Mouse (Mus musculus) stomach, embryonic 14.5 days (tissue): ENCODE measurements around the gene Ppp2r5e. TPM values are rescaled to one million over a fixed set of nuclear protein-coding genes. Genes with fewer than 3 reads are reported as not detected.
A peak's percentile ranks its signal among the peaks of the same experiment; 100 is the strongest.

Source experiments
- ATAC-seq: fragments of 200-750 bp; cut with Nextera tagmentation; 2 replicates; pipeline ENCODE4 v1.8.0; 2017; ENCODE audit warnings: low read depth, moderate TSS enrichment; ENCODE audit not compliant: insufficient number of reproducible peaks, insufficient read depth, low FRiP score
- H3K27ac ChIP-seq: fragments of 300-500 bp; sonication (generic); 2 replicates; pipeline ENCODE4 v1.5.1; 2014; ENCODE audit warnings: mild to moderate bottlenecking, low read length, moderate library complexity, mixed read lengths
- H3K27me3 ChIP-seq: fragments of 300-500 bp; sonication (generic); 2 replicates; pipeline ENCODE4 v1.6.1; 2014; ENCODE audit warnings: low read length, control low read depth, mixed read lengths; ENCODE audit not compliant: control insufficient read depth, insufficient read depth
- H3K36me3 ChIP-seq: fragments of 300-500 bp; sonication (generic); 2 replicates; pipeline ENCODE4 v1.6.1; 2014; ENCODE audit warnings: mild to moderate bottlenecking, control low read depth, low read length, moderate library complexity, mixed read lengths; ENCODE audit not compliant: control insufficient read depth, insufficient read depth
- H3K4me1 ChIP-seq: fragments of 300-500 bp; sonication (generic); 2 replicates; pipeline ENCODE4 v1.6.1; 2014; ENCODE audit warnings: low read length, control low read depth, mixed read lengths; ENCODE audit not compliant: control insufficient read depth, insufficient read depth
- H3K4me2 ChIP-seq: fragments of 300-500 bp; sonication (generic); replicated peaks from 2 replicates; pipeline ENCODE4 v1.6.1; 2014; ENCODE audit warnings: low read depth, low read length, control low read depth
- H3K4me3 ChIP-seq: fragments of 300-500 bp; sonication (generic); 2 replicates; pipeline ENCODE4 v1.5.1; 2014; ENCODE audit warnings: low read depth, low read length, control low read depth
- H3K9ac ChIP-seq: fragments of 300-500 bp; sonication (generic); replicated peaks from 2 replicates; pipeline ENCODE4 v1.6.1; 2014; ENCODE audit warnings: low read depth, mild to moderate bottlenecking, control low read depth, low read length, moderate library complexity, mixed read lengths
- H3K9me3 ChIP-seq: fragments of 300-500 bp; sonication (generic); 2 replicates; pipeline ENCODE4 v1.6.1; 2016; ENCODE audit warnings: low read depth, low read length, control low read depth; ENCODE audit not compliant: control insufficient read depth
- WGBS: fragments of 180-500 bp; shearing (Covaris S2); extraction: QIAGEN DNeasy Blood & Tissue Kit; methylation state at CpG from one replicate; pipeline ENCODE4 v1.1.7; 2014; 5-methylcytosine and 5-hydroxymethylcytosine counted together
- polyA plus RNA-seq: library from polyadenylated mRNA; unstranded; fragments of >200 nt; fragmentation: Nextera tagmentation; extraction: Ambion mirVana; gene quantifications from 2 replicates; pipeline ENCODE4 v1.2.1, GENCODE M21; 2014

Ppp2r5e gene
- polyA plus RNA-seq, 1 experiment from 2014 or later, result 17.2 TPM

GRCm38 (mm10) chr12:75622835-75623234 is 26.8 kb upstream of the Ppp2r5e start:
- Histone ChIP-seq H3K9ac (no peak overlapping the region), H3K4me1 (no peaks in the 10 kb centered on the region), H3K36me3 (no peaks in the 10 kb centered on the region), H3K4me3 (no peak overlapping the region), H3K4me2 (no peak overlapping the region), H3K27ac (no peak overlapping the region), H3K9me3 (no peaks in the 10 kb centered on the region), H3K27me3 (no peaks in the 10 kb centered on the region)
- no peak for ATAC-seq
- 68% methylated on average over 3 of the region's 3 CpGs for WGBS

- no peak overlapping the region for H3K9ac ChIP-seq
- H3K4me2 ChIP-seq, result no peak overlapping the region
- H3K27me3 ChIP-seq, result no peaks in the 10 kb centered on the region
- H3K9me3 ChIP-seq, result no peaks in the 10 kb centered on the region
- H3K4me3 ChIP-seq, result no peak overlapping the region
- WGBS, result 65% methylated on average over 8 of the region's 8 CpGs
- peaks cover 6% of the 10 kb centered on the region; the same call in 1 of the 2 replicates for H3K4me1 ChIP-seq
- no peak for ATAC-seq
- no peak overlapping the region for H3K27ac ChIP-seq
- no peaks in the 10 kb centered on the region for H3K36me3 ChIP-seq
Observed at GRCm38 (mm10) chr12:75616841-75617240, 20.8 kb upstream of the Ppp2r5e start.

DNA sequence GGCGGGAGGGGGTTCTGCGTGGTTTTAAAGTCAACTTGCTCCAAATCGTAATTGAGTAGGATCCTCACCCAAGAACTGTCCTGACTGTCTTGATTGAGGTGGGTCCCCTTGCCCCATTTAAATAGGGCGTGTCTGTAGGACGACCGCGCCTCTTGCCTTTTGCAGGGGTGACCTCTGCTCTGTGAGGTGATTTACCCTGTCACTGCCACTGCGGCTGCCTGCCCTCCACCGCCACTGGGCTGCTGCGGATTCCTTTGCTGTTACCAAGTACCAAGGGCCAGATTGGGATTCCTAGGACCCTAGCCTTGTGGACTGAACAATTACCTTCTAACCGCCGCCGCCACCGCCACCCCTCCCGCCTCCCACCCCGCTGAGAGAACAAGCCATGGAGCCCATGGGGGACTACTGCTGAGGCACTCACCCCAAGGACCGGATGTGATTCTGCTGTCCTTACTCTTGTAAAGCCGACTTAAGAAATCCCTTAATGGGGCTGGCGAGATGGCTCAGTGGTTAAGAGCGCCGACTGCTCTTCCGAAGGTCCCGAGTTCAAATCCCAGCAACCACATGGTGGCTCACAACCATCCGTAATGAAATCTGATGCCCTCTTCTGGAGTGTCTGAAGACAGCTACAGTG is 20.2 kb upstream of the Ppp2r5e start:
- Histone ChIP-seq H3K9me3 (no peaks in the 10 kb centered on the region), H3K27ac (no peak overlapping the region), H3K9ac (no peak overlapping the region), H3K4me1 (peaks cover 6% of the 10 kb centered on the region; the same call in 1 of the 2 replicates), H3K4me3 (peak overlapping the region; percentile 17), H3K36me3 (no peaks in the 10 kb centered on the region), H3K4me2 (peak overlapping the region; percentile 48), H3K27me3 (no peaks in the 10 kb centered on the region)
- 7% methylated on average over 23 of the region's 24 CpGs for WGBS
- no peak for ATAC-seq

- H3K27ac ChIP-seq, result no peak overlapping the region
- no peak overlapping the region for H3K9ac ChIP-seq
- no peaks in the 10 kb centered on the region for H3K27me3 ChIP-seq
- 50% methylated on average over 3 of the region's 3 CpGs for WGBS
- H3K36me3 ChIP-seq, result no peaks in the 10 kb centered on the region
- no peak overlapping the region for H3K4me2 ChIP-seq
- H3K9me3 ChIP-seq, result no peaks in the 10 kb centered on the region
- no peak overlapping the region for H3K4me3 ChIP-seq
- H3K4me1 ChIP-seq, result peaks cover 6% of the 10 kb centered on the region; the same call in 1 of the 2 replicates
- ATAC-seq, result no peak
Observed at GRCm38 (mm10) chr12:75615556-75615955, 19.5 kb upstream of the Ppp2r5e start.

DNA sequence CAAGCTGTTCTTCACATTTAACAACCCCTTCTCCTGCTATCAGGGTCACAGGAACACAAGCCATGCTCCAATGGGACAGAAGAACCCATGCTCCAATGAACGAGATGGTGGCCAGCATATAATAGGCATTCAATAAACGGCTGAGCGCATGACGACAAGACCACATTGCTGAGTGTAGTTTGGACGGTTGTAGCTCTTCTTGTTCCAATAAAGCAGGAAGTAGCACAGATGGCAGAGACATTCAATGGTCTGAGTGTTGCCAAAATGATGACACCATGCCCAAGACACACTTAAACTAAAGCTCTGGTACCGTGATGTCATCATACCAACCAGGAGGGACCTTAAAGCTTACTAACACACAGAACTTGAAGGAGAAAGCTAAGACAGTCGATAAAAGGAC is 16.7 kb upstream of the Ppp2r5e start:
- peaks cover 6% of the 10 kb centered on the region; the same call in 1 of the 2 replicates for H3K4me1 ChIP-seq
- no peak overlapping the region for H3K9ac ChIP-seq
- no peaks in the 10 kb centered on the region for H3K36me3 ChIP-seq
- no peak for ATAC-seq
- H3K4me2 ChIP-seq, result no peak overlapping the region
- no peaks in the 10 kb centered on the region for H3K9me3 ChIP-seq
- H3K4me3 ChIP-seq, result no peak overlapping the region
- H3K27me3 ChIP-seq, result no peaks in the 10 kb centered on the region
- no peak overlapping the region for H3K27ac ChIP-seq
- WGBS, result 75% methylated on average over 7 of the region's 7 CpGs

- Histone ChIP-seq H3K27ac (no peak overlapping the region), H3K9ac (no peak overlapping the region), H3K4me1 (peaks cover under 1% of the 10 kb centered on the region; the same call in 1 of the 2 replicates), H3K9me3 (no peaks in the 10 kb centered on the region), H3K4me2 (no peak overlapping the region), H3K27me3 (no peaks in the 10 kb centered on the region), H3K36me3 (no peaks in the 10 kb centered on the region), H3K4me3 (no peak overlapping the region)
- WGBS, result 17% methylated on average over 4 of the region's 4 CpGs
- no peak for ATAC-seq
Observed at GRCm38 (mm10) chr12:75599490-75599889, 3.4 kb upstream of the Ppp2r5e start.

GRCm38 (mm10) chr12:75598988-75599387 is 2.9 kb upstream of the Ppp2r5e start:
- no peaks in the 10 kb centered on the region for H3K36me3 ChIP-seq
- no peak overlapping the region for H3K4me3 ChIP-seq
- no peak overlapping the region for H3K4me2 ChIP-seq
- no peak overlapping the region for H3K27ac ChIP-seq
- WGBS, result 63% methylated on average over 4 of the region's 4 CpGs
- no peaks in the 10 kb centered on the region for H3K9me3 ChIP-seq
- peaks cover 4% of the 10 kb centered on the region; the same call in 1 of the 2 replicates for H3K4me1 ChIP-seq
- ATAC-seq, result no peak
- no peak overlapping the region for H3K9ac ChIP-seq
- H3K27me3 ChIP-seq, result no peaks in the 10 kb centered on the region

DNA sequence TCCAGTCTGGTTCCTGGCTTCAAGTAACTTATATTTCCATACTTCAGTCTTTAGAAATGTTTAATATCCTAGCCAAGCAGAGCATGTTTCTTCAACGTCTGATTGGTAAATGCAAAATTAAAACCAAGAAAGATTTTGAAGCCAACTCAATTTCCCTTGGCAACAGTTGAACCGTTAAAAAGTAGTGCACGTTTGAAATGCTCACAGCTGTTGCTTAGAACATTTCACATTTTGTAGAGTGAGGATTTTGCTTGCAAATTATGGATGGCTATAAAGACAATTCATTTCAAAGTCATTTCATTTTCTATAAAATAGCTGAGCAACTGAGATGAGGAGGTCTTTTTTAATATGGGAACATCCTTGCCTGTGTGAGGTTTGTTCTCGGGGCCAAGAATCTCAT is 1.7 kb upstream of the Ppp2r5e start:
- Histone ChIP-seq H3K9ac (no peak overlapping the region), H3K27ac (no peak overlapping the region), H3K36me3 (peaks cover 4% of the 10 kb centered on the region; the same call in 1 of the 2 replicates), H3K4me3 (no peak overlapping the region), H3K27me3 (no peaks in the 10 kb centered on the region), H3K4me2 (no peak overlapping the region), H3K4me1 (peaks cover 6% of the 10 kb centered on the region; the same call in 1 of the 2 replicates), H3K9me3 (no peaks in the 10 kb centered on the region)
- ATAC-seq, result no peak
- WGBS, result 84% methylated on average over 4 of the region's 4 CpGs
